Mouse (Mus musculus): ENCODE results near the gene Rnf180. TPM values are rescaled to one million over a fixed set of nuclear protein-coding genes. Genes with fewer than 3 reads are reported as not detected.

The Rnf180 gene
- total and polyA plus RNA-seq, 3 experiments = 0.13 to 0.66 TPM; not detected in 1

DNA sequence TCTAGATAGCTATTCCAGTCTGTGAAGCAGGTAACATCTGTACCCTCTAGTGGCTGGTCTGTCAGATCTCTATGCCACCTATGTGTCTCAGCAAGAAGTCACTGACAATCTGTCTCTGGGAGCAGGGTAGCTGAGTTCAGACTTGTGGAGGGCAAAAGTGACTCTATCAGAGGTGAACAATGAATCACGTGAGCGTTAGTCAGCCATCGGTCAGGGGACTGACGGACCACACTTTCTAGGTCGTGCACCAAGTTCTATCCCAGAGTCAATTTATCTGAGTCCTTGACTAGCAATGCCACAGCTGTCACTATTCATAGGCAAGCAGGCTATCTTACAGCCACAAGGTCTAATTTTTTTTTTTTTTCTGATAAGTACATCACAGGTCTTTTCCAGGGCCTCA is 4.6 kb downstream of the Rnf180 start:
- no peak overlapping the region for H3K4me2 ChIP-seq (ENCODE audit: insufficient read depth, low read depth, poor library complexity, severe bottlenecking)
- in situ Hi-C loops (cut with MboI; ENCODE audit: low pct_ligation_motif_present, low pct_unique_long_range_greater_than_20kb, low sequenced_read_pairs) = no loop called here
- no peak overlapping the region for H3K9ac ChIP-seq (ENCODE audit: insufficient read depth, low read depth)
- H3K4me3 ChIP-seq (replicated peaks in 1 of 3; ENCODE audit: low read depth in 2 of 3, low read length in 2 of 3, poor library complexity in 1 of 3) = no peak overlapping the region
- H3K4me1 ChIP-seq (ENCODE audit: control insufficient read depth in 1 of 2, insufficient read depth in 2 of 2) = peaks cover 9 to 34% of the 10 kb centered on the region in 2 experiments; a peak in 2 of 4 replicates
- H3K27me3 ChIP-seq (replicated peaks) = no peaks in the 10 kb centered on the region
- dilution Hi-C loops (cut with MboI; ENCODE audit: extremely low pct_ligation_motif_present, extremely low pct_unique_long_range_greater_than_20kb, low sequenced_read_pairs) = no loop called here
- no peaks in the 10 kb centered on the region for H3K79me2 ChIP-seq (replicated peaks; ENCODE audit: control insufficient read depth, extremely low read depth, insufficient read depth, poor library complexity, severe bottlenecking)
- no peaks in the 10 kb centered on the region for H3K36me3 ChIP-seq (replicated peaks in 1 of 2; ENCODE audit: control insufficient read depth in 1 of 2, insufficient read depth in 1 of 2, low read length in 1 of 2)
- no peak overlapping the region for H3K27ac ChIP-seq (ENCODE audit: insufficient read depth, low read depth)
- TF ChIP-seq ZMIZ1 (IDR thresholded peaks at IDR 0.05; ENCODE audit: low read depth, low read length) (no peak), HCFC1 (IDR thresholded peaks at IDR 0.05; ENCODE audit: low read depth, low read length) (no peak), MAZ (IDR thresholded peaks at IDR 0.05; ENCODE audit: low read depth, low read length) (no peak), TCF12 (IDR thresholded peaks at IDR 0.05; ENCODE audit: low read depth, low read length) (no peak), SMC3 (IDR thresholded peaks at IDR 0.05; ENCODE audit: low read depth, low read length) (no peak), EP300 (IDR thresholded peaks at IDR 0.05; ENCODE audit: low read length) (no peak), JUN (IDR thresholded peaks at IDR 0.05; ENCODE audit: insufficient read depth, low read depth, low read length) (no peak), ELF1 (IDR thresholded peaks at IDR 0.05; ENCODE audit: low read depth, low read length) (no peak), ZNF384 (IDR thresholded peaks at IDR 0.05; ENCODE audit: low read depth, low read length) (no peak), NELFE (IDR thresholded peaks at IDR 0.05; ENCODE audit: low read depth, low read length) (no peak), PAX5 (IDR thresholded peaks at IDR 0.05; ENCODE audit: low read length) (no peak), BHLHE40 (IDR thresholded peaks at IDR 0.05; ENCODE audit: low read depth, low read length) (no peak), RCOR1 (conservative IDR thresholded peaks at IDR 0.05; ENCODE audit: low read depth, low read length) (no peak), POLR2A (IDR thresholded peaks at IDR 0.05; ENCODE audit: low read depth, low read length) (no peak), JUND (conservative IDR thresholded peaks at IDR 0.05; ENCODE audit: low read depth, low read length) (no peak)
- H3K9me3 ChIP-seq (replicated peaks; ENCODE audit: low read length) = peaks cover 6% of the 10 kb centered on the region
- no peak for DNase-seq (ENCODE audit: extremely low read depth)

DNA sequence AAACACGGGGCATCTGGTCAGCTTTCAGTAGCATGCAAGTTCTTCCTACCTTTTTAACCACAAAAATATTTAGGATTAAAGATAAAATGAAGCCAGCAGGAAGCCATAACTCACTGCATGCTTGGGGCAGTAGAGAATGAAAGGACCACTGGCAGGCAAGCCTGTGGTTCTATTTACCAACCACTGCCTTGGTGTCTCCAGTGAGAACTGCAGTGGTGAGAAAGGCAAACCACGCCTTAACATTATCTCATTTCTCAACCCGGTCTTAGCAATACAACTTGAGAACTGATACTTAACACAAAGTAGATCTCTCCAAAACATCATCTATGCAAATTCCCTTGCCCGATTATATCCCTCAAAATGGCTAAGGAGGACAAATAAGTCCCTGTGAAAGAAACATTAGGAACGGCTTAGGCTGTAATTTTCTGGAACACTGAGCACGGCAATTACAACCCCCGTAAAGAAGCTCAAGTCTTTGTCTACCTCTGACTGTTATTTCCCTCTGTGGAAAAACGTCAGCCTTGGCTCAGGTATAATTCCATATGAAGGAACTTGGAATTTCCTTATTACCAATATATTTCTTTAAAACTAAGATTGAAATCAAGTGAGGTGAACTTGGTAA is 15.1 kb downstream of the Rnf180 start:
- Histone ChIP-seq H3K9ac (ENCODE audit: insufficient read depth, low read depth) (no peak overlapping the region), H3K4me1 (ENCODE audit: control insufficient read depth in 1 of 2, insufficient read depth in 2 of 2) (no peaks in the 10 kb centered on the region), H3K4me2 (ENCODE audit: insufficient read depth, low read depth, poor library complexity, severe bottlenecking) (peak overlapping the region; percentile 23), H3K9me3 (replicated peaks; ENCODE audit: low read length) (no peaks in the 10 kb centered on the region), H3K79me2 (replicated peaks; ENCODE audit: control insufficient read depth, extremely low read depth, insufficient read depth, poor library complexity, severe bottlenecking) (no peaks in the 10 kb centered on the region), H3K27me3 (replicated peaks) (no peaks in the 10 kb centered on the region), H3K36me3 (replicated peaks in 1 of 2; ENCODE audit: control insufficient read depth in 1 of 2, insufficient read depth in 1 of 2, low read length in 1 of 2) (no peaks in the 10 kb centered on the region), H3K4me3 (replicated peaks in 1 of 3; ENCODE audit: low read depth in 2 of 3, low read length in 2 of 3, poor library complexity in 1 of 3) (no peak overlapping the region), H3K27ac (ENCODE audit: insufficient read depth, low read depth) (no peak overlapping the region)
- TF ChIP-seq SIN3A (IDR thresholded peaks at IDR 0.05; ENCODE audit: low read length) = no peak
- no peak for TF ChIP-seq POLR2A (IDR thresholded peaks at IDR 0.05; ENCODE audit: low read depth, low read length)
- no peak for TF ChIP-seq ZKSCAN1 (IDR thresholded peaks at IDR 0.05; ENCODE audit: borderline replicate concordance, low read depth, low read length)
- no peak for TF ChIP-seq EP300 (IDR thresholded peaks at IDR 0.05; ENCODE audit: low read length)
- no peak for TF ChIP-seq SMC3 (IDR thresholded peaks at IDR 0.05; ENCODE audit: low read depth, low read length)
- TF ChIP-seq MAZ (IDR thresholded peaks at IDR 0.05; ENCODE audit: low read depth, low read length) = no peak
- TF ChIP-seq RAD21 (IDR thresholded peaks at IDR 0.05; ENCODE audit: low read depth, low read length) = no peak
- TF ChIP-seq JUN (IDR thresholded peaks at IDR 0.05; ENCODE audit: insufficient read depth, low read depth, low read length) = no peak
- no peak for TF ChIP-seq PAX5 (IDR thresholded peaks at IDR 0.05; ENCODE audit: low read length)
- TF ChIP-seq CTCF (conservative IDR thresholded peaks at IDR 0.05 in 1 of 2, IDR thresholded peaks at IDR 0.05 in 1 of 2; ENCODE audit: low read depth in 2 of 2, low read length in 2 of 2) = no peak
- TF ChIP-seq MYC (IDR thresholded peaks at IDR 0.05; ENCODE audit: low read depth, low read length) = no peak
- no peak for TF ChIP-seq RCOR1 (conservative IDR thresholded peaks at IDR 0.05; ENCODE audit: low read depth, low read length)
- TF ChIP-seq IRF4 (IDR thresholded peaks at IDR 0.05; ENCODE audit: low read depth, low read length) = no peak
- TF ChIP-seq ZMIZ1 (IDR thresholded peaks at IDR 0.05; ENCODE audit: low read depth, low read length) = no peak
- no peak for TF ChIP-seq ZNF384 (IDR thresholded peaks at IDR 0.05; ENCODE audit: low read depth, low read length)
- TF ChIP-seq NELFE (IDR thresholded peaks at IDR 0.05; ENCODE audit: low read depth, low read length) = no peak
- no peak for TF ChIP-seq ETS1 (conservative IDR thresholded peaks at IDR 0.05; ENCODE audit: low read depth, low read length)
- dilution Hi-C loops (cut with MboI; ENCODE audit: extremely low pct_ligation_motif_present, extremely low pct_unique_long_range_greater_than_20kb, low sequenced_read_pairs) = no loop called here
- DNase-seq (ENCODE audit: extremely low read depth) = no peak
- in situ Hi-C loops (cut with MboI; ENCODE audit: low pct_ligation_motif_present, low pct_unique_long_range_greater_than_20kb, low sequenced_read_pairs) = no loop called here
